11 mouse cellular contexts compared by ENCODE assay signal in the genomic region with DNA sequence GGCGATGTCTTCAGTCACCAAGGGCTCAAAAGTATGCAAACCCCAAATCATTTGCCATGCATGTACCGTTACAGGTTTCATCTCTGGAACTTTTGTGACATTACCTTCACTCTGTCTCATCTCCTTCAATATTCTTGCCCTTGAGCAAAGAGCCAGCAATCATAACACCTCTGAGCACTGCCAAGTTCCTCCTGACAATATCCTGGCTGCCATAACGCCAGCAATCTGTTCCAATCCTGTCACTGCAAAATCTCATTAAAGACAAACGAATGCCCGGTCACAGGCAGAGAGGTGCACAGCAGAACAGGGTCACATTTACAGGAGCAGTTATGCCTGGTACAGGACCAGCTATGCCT.
DNase-seq lines count a peak whose midpoint lies in the region.
"Had no signal": no experiment of that assay in that cellular context is flagged by ENCODE, and none has a peak within 500 bp of the region (broad histone marks: within the 10 kb centered on the region; RNA-seq: fewer than 3 reads in every experiment).

No protein-coding gene starts in this region.

- peak; percentile 62 to 78 for DNase-seq in cerebellum, postnatal 14 days
- no peak for DNase-seq in cerebellum, adult 9-11 months
- DNase-seq in kidney, adult 11 months: peak; percentile 8
- DNase-seq in kidney, postnatal 10 days: no peak
- DNase-seq in Muller cell, postnatal 12 days (ENCODE audit: inconsistent ontology term): peak; percentile 20
- DNase-seq in layer of hippocampus, adult 18-20 months (ENCODE audit: low spot score in 2 of 2): peak; percentile 36 to 71
- no peak for DNase-seq in adipocyte (ENCODE audit: low spot score)
- no peak for DNase-seq in adrenal gland, postnatal 10 days
- DNase-seq: B cell, adult 2 months; liver, postnatal 0 days; thymus, postnatal 25 days had no signal

Comparison
In these comparisons a context has a peak if more than half of its experiments do, and no peak if none do; other contexts are left out.
1. DNase-seq: peak in cerebellum, postnatal 14 days (2 of 2), kidney, adult 11 months (single experiment), Muller cell, postnatal 12 days (single experiment) and layer of hippocampus, adult 18-20 months (2 of 2); none in cerebellum, adult 9-11 months (single experiment), kidney, postnatal 10 days (single experiment), adipocyte (single experiment) and adrenal gland, postnatal 10 days (single experiment).